Mouse (Mus musculus) forebrain, embryonic 10.5 days (tissue): ENCODE data around the gene Prrc2a. TPM values are rescaled to one million over a fixed set of nuclear protein-coding genes. Genes with fewer than 3 reads are reported as not detected.

Experiments used
- DNase-seq: peaks from one replicate; pipeline ENCODE4 v3.0.0-alpha.2; 2017; ENCODE audit warnings: low spot score; ENCODE audit errors: extremely low spot score
- H3K27ac ChIP-seq: fragments of 300-500 bp; sonication (generic); 2 replicates; pipeline ENCODE4 v1.5.1; 2016; ENCODE audit warnings: mild to moderate bottlenecking
- H3K27me3 ChIP-seq: fragments of 300-500 bp; sonication (generic); 2 replicates; pipeline ENCODE4 v1.6.1; 2016; ENCODE audit warnings: mild to moderate bottlenecking; ENCODE audit not compliant: poor library complexity, severe bottlenecking
- H3K36me3 ChIP-seq: fragments of 300-500 bp; sonication (generic); replicated peaks from 2 replicates; pipeline ENCODE4 v1.6.1; 2016; ENCODE audit warnings: mild to moderate bottlenecking, moderate library complexity
- H3K4me1 ChIP-seq: fragments of 300-500 bp; sonication (generic); 2 replicates; pipeline ENCODE4 v1.6.1; 2016
- H3K4me3 ChIP-seq: fragments of 300-500 bp; sonication (generic); 2 replicates; pipeline ENCODE4 v1.5.1; 2016; ENCODE audit warnings: mild to moderate bottlenecking, moderate library complexity
- H3K9me3 ChIP-seq: fragments of 300-500 bp; sonication (generic); 2 replicates; pipeline ENCODE4 v1.6.1; 2016; ENCODE audit warnings: mild to moderate bottlenecking, moderate library complexity
- WGBS: fragments of 180-500 bp; shearing (Covaris S2); methylation state at CpG from one replicate; pipeline ENCODE4 v1.1.7; 2016; 5-methylcytosine and 5-hydroxymethylcytosine counted together
- polyA plus RNA-seq: library from polyadenylated mRNA; unstranded; fragments of >200 nt; fragmentation: Nextera tagmentation; extraction: Ambion mirVana; gene quantifications from 2 replicates; pipeline ENCODE4 v1.2.1, GENCODE M21; 2016

Gene Prrc2a
- polyA plus RNA-seq, 1 experiment from 2014 or later = 200 TPM

- H3K4me1 ChIP-seq = peaks cover 34% of the 10 kb centered on the region
- H3K27ac ChIP-seq = peak overlapping the region; percentile 93
- peak overlapping the region; percentile 82 for H3K4me3 ChIP-seq
- H3K36me3 ChIP-seq = peaks cover 64% of the 10 kb centered on the region
- no peaks in the 10 kb centered on the region for H3K27me3 ChIP-seq
- H3K9me3 ChIP-seq = no peaks in the 10 kb centered on the region
- no peak for DNase-seq
- under 1% methylated on average over 33 of the region's 33 CpGs for WGBS
These were observed 44.0 kb downstream of the Prrc2a start for GRCm38 (mm10) chr17:35120745-35121142.

GRCm38 (mm10) chr17:35115046-35116019 lies 49.4 kb downstream of the Prrc2a start, which contains the start of gene Ly6g5b:
Gene Ly6g5b, minus strand, starts transcription at chr17:35115428.
- Histone ChIP-seq H3K36me3 (peaks cover 60% of the 10 kb centered on the region), H3K27me3 (no peaks in the 10 kb centered on the region), H3K4me1 (peaks cover 9% of the 10 kb centered on the region), H3K27ac (no peak within 1 kb of the TSS), H3K9me3 (no peaks in the 10 kb centered on the region), H3K4me3 (no peak within 1 kb of the TSS; the same call in 1 of the 2 replicates)
- no peak for DNase-seq
- 89% methylated on average over 8 of the region's 8 CpGs for WGBS

GRCm38 (mm10) chr17:35111774-35112173 lies 52.9 kb downstream of the Prrc2a start:
- DNase-seq = no peak
- Histone ChIP-seq H3K27ac (no peak overlapping the region), H3K4me3 (no peak overlapping the region), H3K9me3 (no peaks in the 10 kb centered on the region), H3K4me1 (no peaks in the 10 kb centered on the region), H3K27me3 (no peaks in the 10 kb centered on the region), H3K36me3 (peaks cover 30% of the 10 kb centered on the region)
- WGBS = 87% methylated on average over 9 of the region's 9 CpGs

GRCm38 (mm10) chr17:35108097-35108496 lies 56.6 kb downstream of the Prrc2a start, which contains the start of gene Ly6g5c:
Gene Ly6g5c, plus strand, starts transcription at chr17:35108279.
- H3K4me3 ChIP-seq = no peak within 1 kb of the TSS
- H3K36me3 ChIP-seq = peaks cover 7% of the 10 kb centered on the region
- peaks cover 11% of the 10 kb centered on the region for H3K4me1 ChIP-seq
- no peaks in the 10 kb centered on the region for H3K27me3 ChIP-seq
- no peak within 1 kb of the TSS for H3K27ac ChIP-seq
- 91% methylated on average over 6 of the region's 6 CpGs for WGBS
- DNase-seq = no peak
- no peaks in the 10 kb centered on the region for H3K9me3 ChIP-seq

GRCm38 (mm10) chr17:35106522-35106921 lies 58.2 kb downstream of the Prrc2a start:
- WGBS = 81% methylated on average over 3 of the region's 3 CpGs
- Histone ChIP-seq H3K4me3 (peak overlapping the region; percentile 28; the same call in 1 of the 2 replicates), H3K27me3 (no peaks in the 10 kb centered on the region), H3K4me1 (peaks cover 11% of the 10 kb centered on the region), H3K9me3 (no peaks in the 10 kb centered on the region), H3K27ac (peak overlapping the region; percentile 82), H3K36me3 (peaks cover 23% of the 10 kb centered on the region)
- DNase-seq = no peak

GRCm38 (mm10) chr17:35105740-35106389 lies 58.8 kb downstream of the Prrc2a start:
- Histone ChIP-seq H3K27me3 (no peaks in the 10 kb centered on the region), H3K4me3 (peak overlapping the region; percentile 28), H3K4me1 (peaks cover 11% of the 10 kb centered on the region), H3K9me3 (no peaks in the 10 kb centered on the region), H3K36me3 (peaks cover 30% of the 10 kb centered on the region), H3K27ac (peak overlapping the region; percentile 82)
- WGBS = 27% methylated on average over 13 of the region's 13 CpGs
- DNase-seq = peak; percentile 21

GRCm38 (mm10) chr17:35104754-35105153 lies 59.9 kb downstream of the Prrc2a start:
- Histone ChIP-seq H3K36me3 (peaks cover 41% of the 10 kb centered on the region), H3K9me3 (no peaks in the 10 kb centered on the region), H3K4me3 (no peak overlapping the region), H3K27me3 (no peaks in the 10 kb centered on the region), H3K27ac (no peak overlapping the region), H3K4me1 (peaks cover 11% of the 10 kb centered on the region)
- DNase-seq = no peak
- WGBS = 81% methylated on average over 6 of the region's 6 CpGs

GRCm38 (mm10) chr17:35104079-35104478 lies 60.6 kb downstream of the Prrc2a start:
- WGBS = 91% methylated on average over 7 of the region's 7 CpGs
- Histone ChIP-seq H3K9me3 (no peaks in the 10 kb centered on the region), H3K4me1 (peaks cover 11% of the 10 kb centered on the region), H3K36me3 (peaks cover 47% of the 10 kb centered on the region), H3K27ac (no peak overlapping the region), H3K4me3 (no peak overlapping the region), H3K27me3 (no peaks in the 10 kb centered on the region)
- DNase-seq = no peak

GRCm38 (mm10) chr17:35103221-35103690 lies 61.4 kb downstream of the Prrc2a start:
- Histone ChIP-seq H3K27me3 (no peaks in the 10 kb centered on the region), H3K4me3 (0 out of 2 replicates have a peak overlapping the region, but pooled peaks have one; percentile 15), H3K4me1 (peaks cover 11% of the 10 kb centered on the region), H3K36me3 (peaks cover 56% of the 10 kb centered on the region), H3K27ac (no peak overlapping the region), H3K9me3 (no peaks in the 10 kb centered on the region)
- 79% methylated on average over 6 of the region's 6 CpGs for WGBS
- no peak for DNase-seq

- no peak for DNase-seq
- Histone ChIP-seq H3K27me3 (no peaks in the 10 kb centered on the region), H3K4me3 (no peak overlapping the region), H3K4me1 (peaks cover 11% of the 10 kb centered on the region), H3K9me3 (no peaks in the 10 kb centered on the region), H3K27ac (no peak overlapping the region), H3K36me3 (peaks cover 64% of the 10 kb centered on the region)
- 90% methylated on average over 7 of the region's 8 CpGs for WGBS
These were observed 62.4 kb downstream of the Prrc2a start for GRCm38 (mm10) chr17:35102299-35102698.

- Histone ChIP-seq H3K36me3 (peaks cover 75% of the 10 kb centered on the region), H3K27ac (no peak overlapping the region)
- WGBS = 88% methylated on average over 11 of the region's 11 CpGs
These were observed 63.5 kb downstream of the Prrc2a start for GRCm38 (mm10) chr17:35101161-35101560.

GRCm38 (mm10) chr17:35100196-35100765 lies 64.4 kb downstream of the Prrc2a start:
- no peaks in the 10 kb centered on the region for H3K27me3 ChIP-seq
- H3K9me3 ChIP-seq = no peaks in the 10 kb centered on the region
- H3K27ac ChIP-seq = no peak overlapping the region
- no peaks in the 10 kb centered on the region; the same call in 1 of the 2 replicates for H3K4me1 ChIP-seq
- no peak overlapping the region; the same call in 1 of the 2 replicates for H3K4me3 ChIP-seq
- H3K36me3 ChIP-seq = peaks cover 83% of the 10 kb centered on the region
- whole genome bisulfite sequencing = 77% methylated on average over 10 of the region's 10 CpGs
- no peak for DNase-seq

More at GRCm38 (mm10) chr17:35101161-35101560, 63.5 kb downstream of the Prrc2a start:
- no peak for DNase-seq
- Histone ChIP-seq H3K4me3 (no peak overlapping the region), H3K4me1 (peaks cover 8% of the 10 kb centered on the region), H3K9me3 (no peaks in the 10 kb centered on the region), H3K27me3 (no peaks in the 10 kb centered on the region)
